Mouse (Mus musculus) CH12.LX (cell line): ENCODE results near the gene Svs5. TPM values are rescaled to one million over a fixed set of nuclear protein-coding genes. Genes with fewer than 3 reads are reported as not detected.

Source experiments
- DNase-seq: peaks from one replicate; pipeline ENCODE4 v3.0.0-alpha.2; 2013; ENCODE audit errors: extremely low read depth
- H3K27ac ChIP-seq: 2 replicates; pipeline ENCODE4 v1.5.1; 2012; ENCODE audit warnings: low read depth, mild to moderate bottlenecking, control low read depth, moderate library complexity; ENCODE audit not compliant: insufficient read depth
- H3K27me3 ChIP-seq: replicated peaks from 2 replicates; pipeline ENCODE3; 2012; ENCODE audit warnings: inconsistent platforms
- H3K36me3 ChIP-seq, 2 experiments: replicated peaks in 1 of 2; 2 replicates each; pipeline versions ENCODE3 to v1.6.1; 2012; ENCODE audit warnings: inconsistent platforms in 1 of 2, low read length in 1 of 2, mild to moderate bottlenecking in 1 of 2, mixed read lengths in 1 of 2, moderate library complexity in 1 of 2; ENCODE audit not compliant: control insufficient read depth in 1 of 2, insufficient read depth in 1 of 2
- H3K4me1 ChIP-seq, 2 experiments: 2 replicates each; pipeline ENCODE4 v1.6.1; 2012; ENCODE audit warnings: inconsistent platforms in 1 of 2, moderate library complexity in 1 of 2; ENCODE audit not compliant: insufficient read depth in 2 of 2, control insufficient read depth in 1 of 2
- H3K4me2 ChIP-seq: 2 replicates; pipeline ENCODE4 v1.6.1; 2012; ENCODE audit warnings: low read depth, mild to moderate bottlenecking, control low read depth; ENCODE audit not compliant: poor library complexity, insufficient read depth, severe bottlenecking
- H3K4me3 ChIP-seq, 3 experiments: fragments of 150-350 bp in 1 of 3; sonication (generic) in 1 of 3; replicated peaks in 1 of 3; 2 replicates each; pipeline versions ENCODE3 to v1.5.1; 2011 to 2012; ENCODE audit warnings: low read depth in 2 of 3, low read length in 2 of 3, mild to moderate bottlenecking in 2 of 3, moderate library complexity in 2 of 3, control low read depth in 1 of 3, improper control_type of control experiment in 1 of 3, inconsistent platforms in 1 of 3, mixed read lengths in 1 of 3; ENCODE audit not compliant: poor library complexity in 1 of 3
- H3K79me2 ChIP-seq: replicated peaks from 2 replicates; pipeline ENCODE4 v1.6.1; 2012; ENCODE audit warnings: mild to moderate bottlenecking, moderate library complexity; ENCODE audit not compliant: control insufficient read depth, poor library complexity, insufficient read depth, severe bottlenecking; ENCODE audit errors: extremely low read depth
- H3K9ac ChIP-seq: 2 replicates; pipeline ENCODE4 v1.6.1; 2012; ENCODE audit warnings: low read depth, mild to moderate bottlenecking, control low read depth, moderate library complexity; ENCODE audit not compliant: insufficient read depth
- H3K9me3 ChIP-seq: replicated peaks from 2 replicates; pipeline ENCODE3; 2012; ENCODE audit warnings: low read length, inconsistent platforms, mixed read lengths
- BHLHE40 ChIP-seq: IDR thresholded peaks from 2 replicates; pipeline ENCODE4 v1.6.1; 2011; ENCODE audit warnings: mild to moderate bottlenecking, low read depth, low read length, improper control_type of control experiment
- CHD1 ChIP-seq: IDR thresholded peaks from 2 replicates; pipeline ENCODE4 v1.6.1; 2012; ENCODE audit warnings: low read depth, low read length, improper control_type of control experiment, inconsistent platforms
- ELF1 ChIP-seq: IDR thresholded peaks from 2 replicates; pipeline ENCODE4 v1.6.1; 2014; ENCODE audit warnings: low read depth, mild to moderate bottlenecking, inconsistent platforms, low read length, improper control_type of control experiment
- EP300 ChIP-seq: IDR thresholded peaks from 2 replicates; pipeline ENCODE4 v1.6.1; 2011; ENCODE audit warnings: low read length, improper control_type of control experiment
- GABPA ChIP-seq: IDR thresholded peaks from 2 replicates; pipeline ENCODE4 v1.6.1; 2012; ENCODE audit warnings: low read depth, low read length, improper control_type of control experiment, inconsistent platforms; ENCODE audit not compliant: insufficient replicate concordance
- MAX ChIP-seq: IDR thresholded peaks from 2 replicates; pipeline ENCODE4 v1.6.1; 2011; ENCODE audit warnings: low read length, improper control_type of control experiment
- MXI1 ChIP-seq: IDR thresholded peaks from 2 replicates; pipeline ENCODE4 v1.6.1; 2011; ENCODE audit warnings: mild to moderate bottlenecking, low read depth, low read length, improper control_type of control experiment
- MYC ChIP-seq: IDR thresholded peaks from 2 replicates; pipeline ENCODE4 v1.6.1; 2011; ENCODE audit warnings: low read depth, mild to moderate bottlenecking, improper control_type of control experiment, low read length
- POLR2A ChIP-seq: IDR thresholded peaks from 2 replicates; pipeline ENCODE4 v1.6.1; 2011; ENCODE audit warnings: low read depth, mild to moderate bottlenecking, improper control_type of control experiment, low read length
- SIN3A ChIP-seq: IDR thresholded peaks from 2 replicates; pipeline ENCODE4 v1.6.1; 2012; ENCODE audit warnings: low read length, improper control_type of control experiment, inconsistent platforms
- TBP ChIP-seq: conservative IDR thresholded peaks from 2 replicates; pipeline ENCODE4 v1.6.1; 2011; ENCODE audit warnings: low read depth, low read length, improper control_type of control experiment
- TCF12 ChIP-seq: IDR thresholded peaks from 2 replicates; pipeline ENCODE4 v1.6.1; 2014; ENCODE audit warnings: low read depth, mild to moderate bottlenecking, inconsistent platforms, low read length, improper control_type of control experiment
- dilution Hi-C: fragments of 300-500 bp; cut with MboI; formaldehyde crosslinking; loops from 2 replicates; pipeline ENCODE4 v1.14.3; 2020; ENCODE audit warnings: low sequenced_read_pairs; ENCODE audit not compliant: extremely low pct_unique_long_range_greater_than_20kb, extremely low pct_ligation_motif_present
- in situ Hi-C: fragments of 300-500 bp; cut with MboI; formaldehyde crosslinking; loops from 3 replicates; pipeline ENCODE4 v1.14.3; 2019; ENCODE audit warnings: low sequenced_read_pairs, low pct_ligation_motif_present, low pct_unique_long_range_greater_than_20kb, mixed read lengths
- polyA plus RNA-seq: library from polyadenylated mRNA; unstranded; fragments of >175 nt; gene quantifications from 2 replicates; pipeline ENCODE4 v1.2.1, GENCODE M21; 2012; ENCODE audit warnings: low read depth; ENCODE audit not compliant: insufficient read length
- total RNA-seq, 2 experiments: library from RNA; depleted of rRNA; stranded (reverse); fragments of 300-350 nt in 1 of 2; fragments of >200 nt in 1 of 2; gene quantifications; 2 replicates each; pipeline ENCODE4 v1.2.3; 2012 to 2014

Gene Svs5
- total and polyA plus RNA-seq, 3 experiments = not detected

- TF ChIP-seq MXI1 (no peak), MAX (no peak)
- dilution Hi-C loops = no loop called here
- in situ Hi-C loops = no loop called here
- peaks cover 2% of the 10 kb centered on the region for H3K27me3 ChIP-seq
- H3K4me3 ChIP-seq = no peak overlapping the region
- H3K9ac ChIP-seq = no peak overlapping the region
- H3K36me3 ChIP-seq = no peaks in the 10 kb centered on the region
- no peaks in the 10 kb centered on the region for H3K79me2 ChIP-seq
- DNase-seq = no peak
- peaks cover 7 to 10% of the 10 kb centered on the region in 2 experiments for H3K4me1 ChIP-seq
- no peak overlapping the region for H3K4me2 ChIP-seq
- H3K27ac ChIP-seq = no peak overlapping the region
- no peaks in the 10 kb centered on the region for H3K9me3 ChIP-seq
Measured at GRCm38 (mm10) chr2:164352697-164353096, 20.2 kb downstream of the Svs5 start.

GRCm38 (mm10) chr2:164353356-164353755, 20.8 kb downstream of the Svs5 start:
- Histone ChIP-seq H3K27ac (no peak overlapping the region), H3K4me3 (no peak overlapping the region), H3K9me3 (no peaks in the 10 kb centered on the region), H3K4me2 (no peak overlapping the region), H3K4me1 (peaks cover 7 to 10% of the 10 kb centered on the region in 2 experiments), H3K9ac (no peak overlapping the region), H3K79me2 (no peaks in the 10 kb centered on the region), H3K36me3 (no peaks in the 10 kb centered on the region), H3K27me3 (peaks cover 2% of the 10 kb centered on the region)
- DNase-seq = no peak
- dilution Hi-C loops (no loop called here), in situ Hi-C loops (no loop called here)
- TF ChIP-seq POLR2A (no peak), MYC (no peak), TBP (no peak)

GRCm38 (mm10) chr2:164356177-164356967, 23.8 kb downstream of the Svs5 start:
- Histone ChIP-seq H3K9ac (no peak overlapping the region), H3K9me3 (no peaks in the 10 kb centered on the region), H3K27me3 (peaks cover 2% of the 10 kb centered on the region), H3K79me2 (no peaks in the 10 kb centered on the region), H3K27ac (no peak overlapping the region), H3K4me3 (no peak overlapping the region), H3K4me2 (peak overlapping the region; percentile 2; the same call in 1 of the 2 replicates), H3K36me3 (no peaks in the 10 kb centered on the region), H3K4me1 (peaks cover 10 to 16% of the 10 kb centered on the region in 2 experiments)
- DNase-seq = no peak
- peak; percentile 38; the same call in 1 of the 2 replicates for TF ChIP-seq BHLHE40
- no peak for TF ChIP-seq CHD1
- TF ChIP-seq EP300 = no peak
- no peak for TF ChIP-seq SIN3A
- no peak for TF ChIP-seq POLR2A
- peak; percentile 28; the same call in 1 of the 2 replicates for TF ChIP-seq MYC
- no peak for TF ChIP-seq GABPA
- no peak for TF ChIP-seq ELF1
- no peak for TF ChIP-seq TCF12
- in situ Hi-C loops (no loop called here), dilution Hi-C loops (no loop called here)
